Mouse (Mus musculus): ENCODE results near the gene B3gnt3.
"Not testable (repeated sequence)": the region's sequence is repeated elsewhere in the genome, so short reads cannot be mapped to it uniquely, and the experiment has no call there.

Gene B3gnt3

GRCm38 (mm10) chr8:71709800-71710446, 8.3 kb upstream of the B3gnt3 start:
- DNase-seq: peak; percentile 94 to 96

- DNase-seq: peak in 1 of 2 experiments; percentile 16
Observed at GRCm38 (mm10) chr8:71709134-71709799, 7.7 kb upstream of the B3gnt3 start.

GRCm38 (mm10) chr8:71707874-71708273, 6.3 kb upstream of the B3gnt3 start:
- DNase-seq: peak; percentile 50 to 54

GRCm38 (mm10) chr8:71703400-71703799, 1.8 kb upstream of the B3gnt3 start:
- not testable (repeated sequence) for DNase-seq

- no peak for DNase-seq
Observed at GRCm38 (mm10) chr8:71702923-71703322, 1.3 kb upstream of the B3gnt3 start.

- no peak for DNase-seq
Observed at GRCm38 (mm10) chr8:71702087-71702432, 471 bp upstream of the B3gnt3 start.

- DNase-seq: no peak
Observed at GRCm38 (mm10) chr8:71700493-71701269, 908 bp downstream of the B3gnt3 start.

- not testable (repeated sequence) for DNase-seq
Observed at GRCm38 (mm10) chr8:71695456-71695855, 6.1 kb downstream of the B3gnt3 start.

- DNase-seq: no peak
Observed at GRCm38 (mm10) chr8:71693166-71694041, 8.2 kb downstream of the B3gnt3 start.

- DNase-seq: no peak
Observed at GRCm38 (mm10) chr8:71692509-71692908, 9.1 kb downstream of the B3gnt3 start.

- peak in 1 of 2 experiments; percentile 2 for DNase-seq
Observed at GRCm38 (mm10) chr8:71689028-71689427, 12.6 kb downstream of the B3gnt3 start, which contains the start of gene Insl3. TSS of gene Insl3 (plus strand) at chr8:71689214.

GRCm38 (mm10) chr8:71687616-71688015, 14.0 kb downstream of the B3gnt3 start:
- no peak for DNase-seq

- DNase-seq: peak in 1 of 2 experiments; percentile 13
Observed at GRCm38 (mm10) chr8:71686143-71686734, 15.3 kb downstream of the B3gnt3 start.

GRCm38 (mm10) chr8:71685573-71685972, 16.0 kb downstream of the B3gnt3 start:
- DNase-seq: peak in 1 of 2 experiments; percentile 24

GRCm38 (mm10) chr8:71684701-71685100, 16.9 kb downstream of the B3gnt3 start:
- no peak for DNase-seq

GRCm38 (mm10) chr8:71682832-71683231, 18.8 kb downstream of the B3gnt3 start:
- DNase-seq: no peak

- DNase-seq: no peak
Observed at GRCm38 (mm10) chr8:71681369-71681915, 20.1 kb downstream of the B3gnt3 start.

GRCm38 (mm10) chr8:71680471-71680870, 21.1 kb downstream of the B3gnt3 start:
- DNase-seq: no peak

GRCm38 (mm10) chr8:71679550-71680168, 21.9 kb downstream of the B3gnt3 start:
- DNase-seq: peak; percentile 50 to 73

- peak in 1 of 2 experiments; percentile 47 for DNase-seq
Observed at GRCm38 (mm10) chr8:71679116-71679515, 22.5 kb downstream of the B3gnt3 start.

- no peak for DNase-seq
Observed at GRCm38 (mm10) chr8:71678216-71678615, 23.4 kb downstream of the B3gnt3 start.

Measured in cerebellum, adult 18-20 months (tissue).